Mouse (Mus musculus): ENCODE results near the gene Sesn3. TPM values are rescaled to one million over a fixed set of nuclear protein-coding genes. Genes with fewer than 3 reads are reported as not detected.
A peak's percentile ranks its signal among the peaks of the same experiment; 100 is the strongest.
"Not testable (repeated sequence)": the region's sequence is repeated elsewhere in the genome, so short reads cannot be mapped to it uniquely, and the experiment has no call there.

Gene Sesn3
- total RNA-seq, 2 experiments from 2014 or later = 31.3 to 32.9 TPM

GRCm38 (mm10) chr9:14345866-14346265 is 71.0 kb downstream of the Sesn3 start:
- intact Hi-C loops (cut with DNase I); DNase-seq: not testable (repeated sequence)

GRCm38 (mm10) chr9:14348416-14348815 is 73.5 kb downstream of the Sesn3 start:
- intact Hi-C loops (cut with DNase I) = no loop called here
- peak; percentile 20 to 43 for DNase-seq

DNA sequence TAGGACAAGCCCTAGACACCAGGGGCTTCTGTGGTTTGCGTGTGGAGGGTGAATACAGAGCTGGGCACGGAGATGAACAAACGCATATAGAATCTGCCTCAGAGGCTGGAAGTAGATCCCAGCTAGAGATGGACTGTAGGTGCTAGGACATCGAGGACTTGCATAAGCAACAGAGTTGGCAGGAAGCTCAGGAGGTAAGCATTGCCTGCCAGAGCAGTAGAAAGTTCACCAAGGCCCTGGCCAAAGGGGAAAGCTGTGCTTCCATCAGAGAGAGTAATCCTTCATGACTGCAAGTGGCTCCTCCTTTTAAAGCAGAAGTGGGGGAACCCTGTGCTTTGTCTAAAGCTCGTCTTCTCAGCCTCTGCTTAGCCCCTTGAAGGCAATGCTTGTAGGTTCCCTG is 74.5 kb downstream of the Sesn3 start:
- no peak for DNase-seq
- intact Hi-C loops (cut with DNase I) = no loop called here

GRCm38 (mm10) chr9:14350787-14351186 is 75.9 kb downstream of the Sesn3 start:
- no peak for DNase-seq
- intact Hi-C loops (cut with DNase I) = loop anchor here (10.0 kb wide), 1 partner anchor 344 kb away; no protein-coding TSS in a partner anchor

GRCm38 (mm10) chr9:14352337-14352736 is 77.5 kb downstream of the Sesn3 start:
- intact Hi-C loops (cut with DNase I) = loop anchor here (10.0 kb wide), 1 partner anchor 342 kb away; no protein-coding TSS in a partner anchor
- DNase-seq = no peak

GRCm38 (mm10) chr9:14354852-14355251 is 80.0 kb downstream of the Sesn3 start:
- intact Hi-C loops (cut with DNase I) = loop anchor here (10.0 kb wide), 1 partner anchor 340 kb away; no protein-coding TSS in a partner anchor
- DNase-seq = no peak

GRCm38 (mm10) chr9:14357033-14357432 is 82.2 kb downstream of the Sesn3 start:
- DNase-seq = peak in 1 of 2 experiments; percentile 23
- intact Hi-C loops (cut with DNase I) = loop anchor here (10.0 kb wide), 1 partner anchor 338 kb away; no protein-coding TSS in a partner anchor

DNA sequence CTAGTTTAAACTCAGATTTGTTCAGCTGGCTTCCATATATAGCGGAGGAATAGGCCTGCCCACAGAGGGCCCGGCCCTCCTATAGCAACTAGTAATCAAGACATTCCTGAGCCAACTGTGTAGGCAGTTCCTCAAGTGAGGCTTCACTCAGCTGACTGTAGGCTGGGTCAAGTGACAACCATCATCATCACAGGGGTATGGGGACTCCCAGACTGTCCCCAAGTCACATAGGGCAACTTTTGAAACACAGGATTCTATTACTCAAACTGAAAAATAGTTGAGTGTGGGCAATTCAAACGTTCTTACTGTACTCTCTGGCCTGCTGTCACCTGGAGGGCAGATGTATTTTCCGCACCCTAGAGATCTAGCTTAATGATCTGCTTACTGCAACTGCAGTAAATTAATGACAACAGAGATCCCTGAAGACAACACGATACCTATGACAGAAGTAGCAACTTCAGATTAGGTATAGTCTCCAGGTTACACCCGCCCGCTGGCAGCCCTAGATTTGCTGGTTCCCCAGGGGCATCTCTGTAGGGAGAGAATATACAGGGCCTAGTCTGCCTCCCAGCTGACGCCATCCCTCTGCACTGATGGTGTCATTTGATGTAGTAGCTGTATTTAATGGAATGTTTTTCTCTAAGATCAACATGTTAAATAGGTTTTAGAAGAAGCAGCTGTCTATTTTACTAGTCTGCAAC is 87.4 kb downstream of the Sesn3 start:
- intact Hi-C loops (cut with DNase I) = no loop called here
- no peak for DNase-seq

DNA sequence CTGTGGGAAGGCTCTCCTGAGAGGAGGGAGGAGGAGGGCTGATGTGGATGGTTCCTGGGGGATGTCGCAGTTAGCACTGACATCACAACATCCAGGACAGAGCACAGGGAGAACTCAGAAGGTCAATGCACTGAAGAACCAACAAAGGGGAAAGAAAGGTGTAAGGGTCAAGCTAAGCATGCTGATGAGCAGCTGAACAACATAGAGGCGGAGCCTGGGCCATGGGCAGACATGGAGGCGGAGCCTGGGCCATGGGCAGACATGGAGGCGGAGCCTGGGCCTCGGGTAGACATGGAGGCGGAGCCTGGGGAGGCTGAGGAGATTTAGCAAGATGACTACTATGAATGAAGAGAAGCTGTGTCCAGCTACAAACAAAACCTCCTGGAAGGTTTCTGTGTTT is 88.7 kb downstream of the Sesn3 start:
- intact Hi-C loops (cut with DNase I) = no loop called here
- no peak for DNase-seq

GRCm38 (mm10) chr9:14364719-14365118 is 89.9 kb downstream of the Sesn3 start:
- DNase-seq = no peak
- intact Hi-C loops (cut with DNase I) = no loop called here

- DNase-seq = peak; percentile 16 to 19
- intact Hi-C loops (cut with DNase I) = loop anchor here (2.0 kb wide), 1 partner anchor 15 kb away; the partner anchor contains the start of gene Endod1
Measured at GRCm38 (mm10) chr9:14365481-14366125, 90.7 kb downstream of the Sesn3 start.

- intact Hi-C loops (cut with DNase I) = loop anchor here (2.0 kb wide), 1 partner anchor 13 kb away; the partner anchor contains the start of gene Endod1
- DNase-seq = no peak
Measured at GRCm38 (mm10) chr9:14367850-14368249, 93.0 kb downstream of the Sesn3 start.

GRCm38 (mm10) chr9:14369271-14369670 is 94.4 kb downstream of the Sesn3 start:
- intact Hi-C loops (cut with DNase I) = no loop called here
- DNase-seq = no peak

DNA sequence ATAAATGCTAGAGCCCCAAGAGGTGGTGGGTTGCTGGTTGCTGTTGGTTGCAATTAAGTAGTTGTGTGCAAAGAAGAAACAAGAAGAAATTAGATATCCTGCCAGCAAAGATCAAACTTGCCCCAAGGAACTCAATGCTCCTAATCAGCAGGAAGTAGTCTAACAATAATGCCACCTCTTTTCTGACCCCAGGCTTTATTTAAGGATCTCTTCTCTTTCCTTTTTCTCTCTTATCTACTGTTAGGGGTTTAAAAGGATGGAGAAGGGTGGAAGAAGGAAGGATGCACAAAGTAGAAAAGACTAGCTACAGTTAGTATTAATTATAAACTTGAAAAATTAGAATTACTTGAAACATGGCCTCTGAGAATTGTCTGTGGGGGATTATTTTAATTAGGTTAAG is 97.6 kb downstream of the Sesn3 start:
- intact Hi-C loops (cut with DNase I) = no loop called here

GRCm38 (mm10) chr9:14376149-14376548 is 101.3 kb downstream of the Sesn3 start:
- intact Hi-C loops (cut with DNase I) = no loop called here
- no peak for DNase-seq

More for the DNA sequence above, 97.6 kb downstream of the Sesn3 start:
- DNase-seq = no peak

- no peak for DNase-seq
- intact Hi-C loops (cut with DNase I) = no loop called here
Measured at GRCm38 (mm10) chr9:14378151-14378550, 103.3 kb downstream of the Sesn3 start.

GRCm38 (mm10) chr9:14379769-14380385 is 105.0 kb downstream of the Sesn3 start:
- intact Hi-C loops (cut with DNase I) = loop anchor here (2.0 to 5.0 kb wide), 2 partner anchors 13 to 117 kb away; no protein-coding TSS in a partner anchor
- no peak for DNase-seq

GRCm38 (mm10) chr9:14380386-14381285 is 105.8 kb downstream of the Sesn3 start:
- intact Hi-C loops (cut with DNase I) = loop anchor here (2.0 to 5.0 kb wide), 2 partner anchors 14 to 117 kb away; no protein-coding TSS in a partner anchor
- peak; percentile 89 to 91 for DNase-seq

GRCm38 (mm10) chr9:14381353-14382055 is 106.6 kb downstream of the Sesn3 start, which contains the start of gene Endod1:
Endod1 (minus strand) TSS chr9:14381507.
- peak; percentile 16 to 35 for DNase-seq
- intact Hi-C loops (cut with DNase I) = loop anchor here (2.0 to 5.0 kb wide), 2 partner anchors 15 to 116 kb away; no protein-coding TSS in a partner anchor

Measured in heart, postnatal 14 days (tissue).